Mouse (Mus musculus) small intestine, adult 2 months (tissue): ENCODE results near the gene Dxo.

Source experiments
- CTCF ChIP-seq: fragments of 200-500 bp; IDR thresholded peaks from 2 replicates; pipeline ENCODE4 v1.5.1; 2012; ENCODE audit warnings: low read depth, mild to moderate bottlenecking, control low read depth, inconsistent platforms, low read length, moderate library complexity, mixed read lengths; ENCODE audit not compliant: insufficient replicate concordance, insufficient read length; ENCODE audit errors: extremely low read depth
- POLR2A ChIP-seq: fragments of 200-500 bp; IDR thresholded peaks from 2 replicates; pipeline ENCODE4 v1.6.1; 2012; ENCODE audit warnings: low read depth, mild to moderate bottlenecking, control low read depth, inconsistent platforms, low read length, moderate library complexity

- TF ChIP-seq CTCF (no peak), POLR2A (no peak)
Measured at GRCm38 (mm10) chr17:34814818-34815370, 21.9 kb upstream of the Dxo start.
